Mouse (Mus musculus) myocyte (in vitro differentiated cells): ENCODE results near the gene Nkiras2. TPM values are rescaled to one million over a fixed set of nuclear protein-coding genes. Genes with fewer than 3 reads are reported as not detected.
A peak's percentile ranks its signal among the peaks of the same experiment; 100 is the strongest.

Experiments used
- H3K27me3 ChIP-seq: one replicate; pipeline ENCODE4 v1.6.1; 2011; ENCODE audit not compliant: control insufficient read depth, insufficient read depth, insufficient read length
- H3K36me3 ChIP-seq: one replicate; pipeline ENCODE4 v1.6.1; 2011; ENCODE audit not compliant: control insufficient read depth, insufficient read depth
- H3K4me2 ChIP-seq: one replicate; pipeline ENCODE4 v1.6.1; 2011; ENCODE audit warnings: low read depth, control low read depth
- H3K4me3 ChIP-seq: one replicate; pipeline ENCODE4 v1.5.1; 2011; ENCODE audit warnings: mild to moderate bottlenecking, control low read depth, moderate library complexity
- H3K79me2 ChIP-seq: one replicate; pipeline ENCODE4 v1.6.1; 2011; ENCODE audit not compliant: control insufficient read depth, insufficient read depth
- H3ac ChIP-seq: one replicate; pipeline ENCODE4 v1.6.1; 2011; ENCODE audit not compliant: control insufficient read depth, insufficient read length
- CEBPB ChIP-seq: IDR thresholded peaks from 2 replicates; pipeline ENCODE4 v1.6.1; 2011; ENCODE audit warnings: mild to moderate bottlenecking, moderate library complexity; ENCODE audit not compliant: poor library complexity, insufficient read depth, severe bottlenecking
- E2F4 ChIP-seq: IDR thresholded peaks from one replicate; pipeline ENCODE4 v1.6.1; 2011; ENCODE audit warnings: mild to moderate bottlenecking, control low read depth, moderate library complexity; ENCODE audit not compliant: insufficient read depth
- MAX ChIP-seq: IDR thresholded peaks from one replicate; pipeline ENCODE4 v1.6.1; 2011; ENCODE audit warnings: low read depth, mild to moderate bottlenecking, control low read depth
- MYOD1 ChIP-seq, 3 experiments: IDR thresholded peaks; one replicate each; pipeline ENCODE4 v1.6.1; 2011; ENCODE audit warnings: control low read depth in 2 of 3, low read depth in 2 of 3, mild to moderate bottlenecking in 2 of 3, moderate library complexity in 1 of 3; ENCODE audit not compliant: insufficient read length in 2 of 3, control insufficient read depth in 1 of 3
- MYOG ChIP-seq, 3 experiments: IDR thresholded peaks; one replicate each; pipeline ENCODE4 v1.6.1; 2011; ENCODE audit warnings: control low read depth in 2 of 3, low read depth in 2 of 3, mild to moderate bottlenecking in 2 of 3; ENCODE audit not compliant: insufficient read length in 2 of 3, control insufficient read depth in 1 of 3, insufficient read depth in 1 of 3
- POLR2A ChIP-seq: IDR thresholded peaks from one replicate; pipeline ENCODE4 v1.6.1; 2011; ENCODE audit warnings: low read depth, mild to moderate bottlenecking, control low read depth, moderate library complexity; ENCODE audit not compliant: insufficient read length
- POLR2AphosphoS2 ChIP-seq: IDR thresholded peaks from one replicate; pipeline ENCODE4 v1.6.1; 2011; ENCODE audit warnings: low read depth, control low read depth; ENCODE audit not compliant: insufficient read length
- REST ChIP-seq: IDR thresholded peaks from one replicate; pipeline ENCODE4 v1.6.1; 2011; ENCODE audit warnings: mild to moderate bottlenecking, control low read depth, moderate library complexity; ENCODE audit not compliant: insufficient read depth, insufficient read length
- SRF ChIP-seq: IDR thresholded peaks from one replicate; pipeline ENCODE4 v1.6.1; 2011; ENCODE audit warnings: low read depth; ENCODE audit not compliant: control insufficient read depth, insufficient read length
- TCF12 ChIP-seq: IDR thresholded peaks from one replicate; pipeline ENCODE4 v1.6.1; 2011; ENCODE audit warnings: mild to moderate bottlenecking, control low read depth; ENCODE audit not compliant: poor library complexity, insufficient read depth, severe bottlenecking
- TCF3 ChIP-seq: IDR thresholded peaks from one replicate; pipeline ENCODE4 v1.6.1; 2011; ENCODE audit warnings: low read depth, control low read depth; ENCODE audit not compliant: insufficient read length
- USF1 ChIP-seq: IDR thresholded peaks from one replicate; pipeline ENCODE4 v1.6.1; 2011; ENCODE audit warnings: low read depth, mild to moderate bottlenecking, control low read depth, moderate library complexity
- polyA plus RNA-seq: library from polyadenylated mRNA; unstranded; fragments of >200 nt; fragmentation: generic; extraction: Trizol; gene quantifications from one replicate; pipeline ENCODE4 v1.2.1, GENCODE M21; 2012; ENCODE audit warnings: missing spikeins

Gene Nkiras2
- polyA plus RNA-seq, 1 experiment, result 130 TPM

DNA sequence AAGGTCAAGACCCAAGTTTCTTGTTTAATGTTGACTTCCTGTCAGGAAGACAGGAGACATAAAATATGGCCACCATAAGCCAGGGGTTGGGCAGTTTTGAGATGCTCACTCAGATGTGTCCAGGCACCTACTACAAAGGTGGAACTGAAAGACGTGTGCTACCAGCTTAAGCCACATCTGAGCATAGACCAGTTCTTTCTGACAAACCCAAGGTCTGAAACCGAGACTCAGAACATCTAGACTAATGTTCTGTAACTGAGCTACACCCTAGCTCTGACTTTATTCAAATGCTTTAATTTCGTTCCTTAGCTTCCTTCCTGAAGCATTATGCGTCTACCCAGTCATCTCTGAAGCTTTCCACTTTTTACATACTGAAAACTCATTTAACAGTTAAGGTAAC, 21.0 kb upstream of the Nkiras2 start:
- Histone ChIP-seq H3ac (no peak overlapping the region), H3K4me2 (no peak overlapping the region), H3K4me3 (no peak overlapping the region), H3K36me3 (peaks cover 71% of the 10 kb centered on the region), H3K79me2 (peaks cover 29% of the 10 kb centered on the region), H3K27me3 (no peaks in the 10 kb centered on the region)
- no peak for TF ChIP-seq CEBPB
- TF ChIP-seq SRF, result no peak
- TF ChIP-seq REST, result no peak

GRCm38 (mm10) chr11:100601372-100601771, 17.7 kb upstream of the Nkiras2 start:
- H3K4me2 ChIP-seq, result no peak overlapping the region
- H3ac ChIP-seq, result no peak overlapping the region
- peaks cover 50% of the 10 kb centered on the region for H3K36me3 ChIP-seq
- peaks cover 60% of the 10 kb centered on the region for H3K79me2 ChIP-seq
- TF ChIP-seq TCF12 (no peak), USF1 (no peak), MYOG (IDR thresholded peaks at IDR 0.05; ENCODE audit: control insufficient read depth in 1 of 3, insufficient read depth in 1 of 3, insufficient read length in 2 of 3, low read depth in 2 of 3) (no peak), MAX (no peak), MYOD1 (IDR thresholded peaks at IDR 0.05; ENCODE audit: control insufficient read depth in 1 of 3, insufficient read length in 2 of 3, low read depth in 2 of 3) (no peak), TCF3 (no peak), SRF (no peak), REST (no peak), CEBPB (no peak), POLR2A (no peak), POLR2AphosphoS2 (no peak), E2F4 (no peak)
- no peaks in the 10 kb centered on the region for H3K27me3 ChIP-seq
- no peak overlapping the region for H3K4me3 ChIP-seq

DNA sequence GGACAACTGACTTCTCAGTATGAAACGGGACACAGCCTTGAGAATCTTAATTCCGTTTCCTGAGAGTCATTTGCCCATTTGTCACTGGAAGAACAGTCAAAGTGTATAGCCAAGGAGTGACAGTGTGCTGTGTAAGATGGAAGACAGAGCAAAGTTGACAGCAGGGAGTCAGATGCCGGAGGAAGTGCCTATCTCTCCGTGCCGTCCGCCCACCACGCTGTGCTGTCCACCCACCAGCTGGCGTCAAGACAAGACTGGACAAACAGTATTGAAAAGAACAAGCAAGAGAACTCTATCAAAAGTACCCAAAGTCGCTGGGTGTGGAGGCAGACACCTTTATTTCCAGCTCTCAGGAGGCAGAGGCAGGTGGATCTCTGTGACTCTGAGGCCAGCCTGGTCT, 15.9 kb upstream of the Nkiras2 start:
- H3K4me3 ChIP-seq, result no peak overlapping the region
- no peaks in the 10 kb centered on the region for H3K27me3 ChIP-seq
- no peak overlapping the region for H3K4me2 ChIP-seq
- H3K36me3 ChIP-seq, result peaks cover 34% of the 10 kb centered on the region
- no peak overlapping the region for H3ac ChIP-seq
- TF ChIP-seq MAX (no peak), TCF12 (no peak), SRF (no peak), CEBPB (no peak), TCF3 (no peak), E2F4 (no peak), REST (no peak), POLR2A (no peak), MYOD1 (IDR thresholded peaks at IDR 0.05; ENCODE audit: control insufficient read depth in 1 of 3, insufficient read length in 2 of 3, low read depth in 2 of 3) (no peak), POLR2AphosphoS2 (no peak), MYOG (IDR thresholded peaks at IDR 0.05; ENCODE audit: control insufficient read depth in 1 of 3, insufficient read depth in 1 of 3, insufficient read length in 2 of 3, low read depth in 2 of 3) (no peak), USF1 (no peak)
- H3K79me2 ChIP-seq, result peaks cover 78% of the 10 kb centered on the region

GRCm38 (mm10) chr11:100603813-100604212, 15.2 kb upstream of the Nkiras2 start:
- no peak overlapping the region for H3K4me2 ChIP-seq
- H3K36me3 ChIP-seq, result peaks cover 34% of the 10 kb centered on the region
- H3ac ChIP-seq, result no peak overlapping the region
- H3K4me3 ChIP-seq, result no peak overlapping the region
- no peaks in the 10 kb centered on the region for H3K27me3 ChIP-seq
- TF ChIP-seq MYOG (IDR thresholded peaks at IDR 0.05; ENCODE audit: control insufficient read depth in 1 of 3, insufficient read depth in 1 of 3, insufficient read length in 2 of 3, low read depth in 2 of 3), result no peak
- TF ChIP-seq POLR2A, result no peak
- no peak for TF ChIP-seq TCF12
- TF ChIP-seq E2F4, result no peak
- TF ChIP-seq CEBPB, result no peak
- no peak for TF ChIP-seq SRF
- no peak for TF ChIP-seq REST
- TF ChIP-seq MAX, result no peak
- TF ChIP-seq MYOD1 (IDR thresholded peaks at IDR 0.05; ENCODE audit: control insufficient read depth in 1 of 3, insufficient read length in 2 of 3, low read depth in 2 of 3), result no peak
- no peak for TF ChIP-seq POLR2AphosphoS2
- no peak for TF ChIP-seq USF1
- TF ChIP-seq TCF3, result no peak
- peaks cover 85% of the 10 kb centered on the region for H3K79me2 ChIP-seq

DNA sequence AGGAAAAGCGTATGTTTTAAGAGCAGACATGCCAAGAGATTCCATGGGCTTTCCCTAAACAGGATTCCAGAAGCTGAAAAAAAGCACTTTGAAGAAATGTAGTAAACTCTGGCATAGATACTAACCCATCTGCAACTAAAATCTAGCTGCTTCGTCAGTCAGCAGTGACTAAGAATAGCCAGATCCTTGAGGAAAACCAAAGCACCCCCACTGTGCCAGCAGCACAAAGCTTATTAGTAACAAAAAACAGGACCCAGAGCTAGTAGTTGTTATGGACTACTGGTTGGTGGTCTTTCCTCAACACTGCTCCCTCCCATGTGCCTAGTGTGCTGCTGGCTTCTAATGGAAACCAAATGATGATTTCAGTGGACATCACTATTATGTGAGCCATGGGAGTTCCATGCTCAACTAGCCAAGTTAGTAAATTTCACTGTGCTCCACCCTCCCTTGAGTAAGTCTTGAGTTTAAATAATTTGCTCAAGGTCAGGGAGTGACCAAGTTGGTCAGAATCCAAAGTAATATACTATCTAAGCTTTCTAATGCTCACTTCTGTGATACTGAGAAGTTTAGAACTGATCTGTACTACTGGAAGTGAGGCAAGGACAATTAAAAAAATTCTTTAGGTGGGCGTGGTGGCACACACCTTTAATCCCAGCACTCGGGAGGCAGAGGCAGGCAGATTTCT, 14.6 kb upstream of the Nkiras2 start:
- Histone ChIP-seq H3K4me2 (peak overlapping the region; percentile 18), H3K79me2 (peaks cover 91% of the 10 kb centered on the region), H3K36me3 (peaks cover 28% of the 10 kb centered on the region), H3K27me3 (no peaks in the 10 kb centered on the region), H3K4me3 (no peak overlapping the region), H3ac (no peak overlapping the region)
- TF ChIP-seq POLR2A (no peak), CEBPB (no peak), E2F4 (no peak), TCF3 (no peak), MAX (no peak), MYOD1 (IDR thresholded peaks at IDR 0.05; ENCODE audit: control insufficient read depth in 1 of 3, insufficient read length in 2 of 3, low read depth in 2 of 3) (no peak), MYOG (IDR thresholded peaks at IDR 0.05; ENCODE audit: control insufficient read depth in 1 of 3, insufficient read depth in 1 of 3, insufficient read length in 2 of 3, low read depth in 2 of 3) (no peak), POLR2AphosphoS2 (no peak), SRF (no peak), REST (no peak), USF1 (no peak), TCF12 (no peak)
